Mouse (Mus musculus): ENCODE measurements at regions not wholly inside any gene's neighbourhood (a gene's known extent, or its start where the extent isn't known, plus 50 kb on each side); places are given as distances from the start of the nearest gene placed in this dataset.

GRCm38 (mm10) chr6:143287322-143287721 is 120.3 kb downstream of the Etnk1 start:
- Histone ChIP-seq H3K9me3 (ENCODE audit: control insufficient read depth, low read length) (no peaks in the 10 kb centered on the region), H3K27me3 (ENCODE audit: control insufficient read depth, insufficient read depth, low read length) (no peaks in the 10 kb centered on the region), H3K4me3 (ENCODE audit: low read depth, low read length) (no peak overlapping the region), H3K27ac (ENCODE audit: low read depth, low read length) (no peak overlapping the region), H3K9ac (ENCODE audit: low read depth, low read length) (no peak overlapping the region), H3K36me3 (ENCODE audit: control insufficient read depth, insufficient read depth, low read length) (no peaks in the 10 kb centered on the region), H3K4me1 (replicated peaks; ENCODE audit: control insufficient read depth, insufficient read depth, low read length) (no peaks in the 10 kb centered on the region), H3K4me2 (replicated peaks; ENCODE audit: low read depth, low read length) (no peak overlapping the region)
- 77% methylated on average over 15 of the region's 15 CpGs for WGBS
- ATAC-seq (ENCODE audit: low FRiP score) (no peak), DNase-seq (ENCODE audit: low spot score) (no peak)

- H3K27ac ChIP-seq (ENCODE audit: low read depth, low read length): no peak overlapping the region
- H3K4me1 ChIP-seq (replicated peaks; ENCODE audit: control insufficient read depth, insufficient read depth, low read length): no peaks in the 10 kb centered on the region
- H3K4me2 ChIP-seq (replicated peaks; ENCODE audit: low read depth, low read length): no peak overlapping the region
- 84% methylated on average over 19 of the region's 19 CpGs for WGBS
- H3K9ac ChIP-seq (ENCODE audit: low read depth, low read length): no peak overlapping the region
- no peaks in the 10 kb centered on the region for H3K9me3 ChIP-seq (ENCODE audit: control insufficient read depth, low read length)
- ATAC-seq (ENCODE audit: low FRiP score): no peak
- no peak for DNase-seq (ENCODE audit: low spot score)
- H3K4me3 ChIP-seq (ENCODE audit: low read depth, low read length): no peak overlapping the region
- no peaks in the 10 kb centered on the region for H3K36me3 ChIP-seq (ENCODE audit: control insufficient read depth, insufficient read depth, low read length)
- no peaks in the 10 kb centered on the region for H3K27me3 ChIP-seq (ENCODE audit: control insufficient read depth, insufficient read depth, low read length)
Measured at GRCm38 (mm10) chr6:143288491-143289130, 121.6 kb downstream of the Etnk1 start.

- no peak overlapping the region for H3K9ac ChIP-seq (ENCODE audit: low read depth, low read length)
Measured at GRCm38 (mm10) chr6:143293648-143294047, 126.6 kb downstream of the Etnk1 start.

GRCm38 (mm10) chr6:143298391-143298790 is 131.4 kb downstream of the Etnk1 start:
- no peak overlapping the region for H3K9ac ChIP-seq (ENCODE audit: low read depth, low read length)
- H3K4me2 ChIP-seq (replicated peaks; ENCODE audit: low read depth, low read length): no peak overlapping the region
- H3K9me3 ChIP-seq (ENCODE audit: control insufficient read depth, low read length): no peaks in the 10 kb centered on the region
- DNase-seq (ENCODE audit: low spot score) (no peak), ATAC-seq (ENCODE audit: low FRiP score) (no peak)
- no peaks in the 10 kb centered on the region for H3K36me3 ChIP-seq (ENCODE audit: control insufficient read depth, insufficient read depth, low read length)
- H3K4me3 ChIP-seq (ENCODE audit: low read depth, low read length): no peak overlapping the region
- 92% methylated on average over 5 of the region's 5 CpGs for WGBS
- H3K27me3 ChIP-seq (ENCODE audit: control insufficient read depth, insufficient read depth, low read length): no peaks in the 10 kb centered on the region
- H3K27ac ChIP-seq (ENCODE audit: low read depth, low read length): no peak overlapping the region
- H3K4me1 ChIP-seq (replicated peaks; ENCODE audit: control insufficient read depth, insufficient read depth, low read length): no peaks in the 10 kb centered on the region

More at GRCm38 (mm10) chr6:143293648-143294047, 126.6 kb downstream of the Etnk1 start:
- H3K36me3 ChIP-seq (ENCODE audit: control insufficient read depth, insufficient read depth, low read length): no peaks in the 10 kb centered on the region
- WGBS: 87% methylated on average over 3 of the region's 3 CpGs
- H3K4me1 ChIP-seq (replicated peaks; ENCODE audit: control insufficient read depth, insufficient read depth, low read length): no peaks in the 10 kb centered on the region
- H3K4me2 ChIP-seq (replicated peaks; ENCODE audit: low read depth, low read length): no peak overlapping the region
- no peaks in the 10 kb centered on the region for H3K27me3 ChIP-seq (ENCODE audit: control insufficient read depth, insufficient read depth, low read length)
- no peak overlapping the region for H3K27ac ChIP-seq (ENCODE audit: low read depth, low read length)
- DNase-seq (ENCODE audit: low spot score) (no peak), ATAC-seq (ENCODE audit: low FRiP score) (no peak)
- no peak overlapping the region for H3K4me3 ChIP-seq (ENCODE audit: low read depth, low read length)
- H3K9me3 ChIP-seq (ENCODE audit: control insufficient read depth, low read length): no peaks in the 10 kb centered on the region

- WGBS: 93% methylated on average over 10 of the region's 10 CpGs
- no peak overlapping the region for H3K27ac ChIP-seq (ENCODE audit: low read depth, low read length)
- ATAC-seq (ENCODE audit: low FRiP score): no peak
Measured at GRCm38 (mm10) chr6:143301414-143301813, 134.4 kb downstream of the Etnk1 start.

GRCm38 (mm10) chr6:143307327-143307726 is 140.3 kb downstream of the Etnk1 start:
- Histone ChIP-seq H3K4me2 (replicated peaks; ENCODE audit: low read depth, low read length) (no peak overlapping the region), H3K9ac (ENCODE audit: low read depth, low read length) (no peak overlapping the region), H3K4me1 (replicated peaks; ENCODE audit: control insufficient read depth, insufficient read depth, low read length) (no peaks in the 10 kb centered on the region), H3K4me3 (ENCODE audit: low read depth, low read length) (no peak overlapping the region), H3K27ac (ENCODE audit: low read depth, low read length) (no peak overlapping the region), H3K9me3 (ENCODE audit: control insufficient read depth, low read length) (no peaks in the 10 kb centered on the region), H3K36me3 (ENCODE audit: control insufficient read depth, insufficient read depth, low read length) (no peaks in the 10 kb centered on the region), H3K27me3 (ENCODE audit: control insufficient read depth, insufficient read depth, low read length) (no peaks in the 10 kb centered on the region)
- no peak for ATAC-seq (ENCODE audit: low FRiP score)
- 73% methylated on average over 6 of the region's 6 CpGs for WGBS
- DNase-seq (ENCODE audit: low spot score): no peak

More at GRCm38 (mm10) chr6:143301414-143301813, 134.4 kb downstream of the Etnk1 start:
- no peaks in the 10 kb centered on the region for H3K36me3 ChIP-seq (ENCODE audit: control insufficient read depth, insufficient read depth, low read length)
- H3K4me3 ChIP-seq (ENCODE audit: low read depth, low read length): no peak overlapping the region
- H3K4me2 ChIP-seq (replicated peaks; ENCODE audit: low read depth, low read length): no peak overlapping the region
- no peaks in the 10 kb centered on the region for H3K9me3 ChIP-seq (ENCODE audit: control insufficient read depth, low read length)
- no peak for DNase-seq (ENCODE audit: low spot score)
- H3K4me1 ChIP-seq (replicated peaks; ENCODE audit: control insufficient read depth, insufficient read depth, low read length): no peaks in the 10 kb centered on the region
- H3K27me3 ChIP-seq (ENCODE audit: control insufficient read depth, insufficient read depth, low read length): no peaks in the 10 kb centered on the region
- no peak overlapping the region for H3K9ac ChIP-seq (ENCODE audit: low read depth, low read length)

- no peak for ATAC-seq (ENCODE audit: low FRiP score)
- no peak for DNase-seq (ENCODE audit: low spot score)
- H3K9ac ChIP-seq (ENCODE audit: low read depth, low read length): no peak overlapping the region
- H3K4me2 ChIP-seq (replicated peaks; ENCODE audit: low read depth, low read length): no peak overlapping the region
- WGBS: 83% methylated on average over 9 of the region's 9 CpGs
- no peak overlapping the region for H3K27ac ChIP-seq (ENCODE audit: low read depth, low read length)
- H3K27me3 ChIP-seq (ENCODE audit: control insufficient read depth, insufficient read depth, low read length): no peaks in the 10 kb centered on the region
- H3K9me3 ChIP-seq (ENCODE audit: control insufficient read depth, low read length): no peaks in the 10 kb centered on the region
- H3K4me3 ChIP-seq (ENCODE audit: low read depth, low read length): no peak overlapping the region
- H3K36me3 ChIP-seq (ENCODE audit: control insufficient read depth, insufficient read depth, low read length): no peaks in the 10 kb centered on the region
- H3K4me1 ChIP-seq (replicated peaks; ENCODE audit: control insufficient read depth, insufficient read depth, low read length): no peaks in the 10 kb centered on the region
Measured at GRCm38 (mm10) chr6:143315859-143316258, 148.8 kb downstream of the Etnk1 start.

GRCm38 (mm10) chr6:143320426-143320825 is 153.4 kb downstream of the Etnk1 start:
- Histone ChIP-seq H3K9me3 (ENCODE audit: control insufficient read depth, low read length) (no peaks in the 10 kb centered on the region), H3K9ac (ENCODE audit: low read depth, low read length) (no peak overlapping the region), H3K4me2 (replicated peaks; ENCODE audit: low read depth, low read length) (no peak overlapping the region), H3K36me3 (ENCODE audit: control insufficient read depth, insufficient read depth, low read length) (no peaks in the 10 kb centered on the region), H3K4me3 (ENCODE audit: low read depth, low read length) (no peak overlapping the region), H3K4me1 (replicated peaks; ENCODE audit: control insufficient read depth, insufficient read depth, low read length) (no peaks in the 10 kb centered on the region; the same call in 1 of the 2 replicates), H3K27me3 (ENCODE audit: control insufficient read depth, insufficient read depth, low read length) (no peaks in the 10 kb centered on the region), H3K27ac (ENCODE audit: low read depth, low read length) (no peak overlapping the region)
- DNase-seq (ENCODE audit: low spot score): peak; percentile 36
- ATAC-seq (ENCODE audit: low FRiP score): no peak
- 57% methylated on average over 7 of the region's 7 CpGs for WGBS

- ATAC-seq (ENCODE audit: low FRiP score) (peak; percentile 66; the same call in 1 of the 2 replicates), DNase-seq (ENCODE audit: low spot score) (peak; percentile 60)
- Histone ChIP-seq H3K27me3 (ENCODE audit: control insufficient read depth, insufficient read depth, low read length) (no peaks in the 10 kb centered on the region), H3K9ac (ENCODE audit: low read depth, low read length) (no peak overlapping the region), H3K4me1 (replicated peaks; ENCODE audit: control insufficient read depth, insufficient read depth, low read length) (no peaks in the 10 kb centered on the region; the same call in 1 of the 2 replicates), H3K36me3 (ENCODE audit: control insufficient read depth, insufficient read depth, low read length) (no peaks in the 10 kb centered on the region), H3K27ac (ENCODE audit: low read depth, low read length) (no peak overlapping the region), H3K4me2 (replicated peaks; ENCODE audit: low read depth, low read length) (no peak overlapping the region), H3K4me3 (ENCODE audit: low read depth, low read length) (no peak overlapping the region), H3K9me3 (ENCODE audit: control insufficient read depth, low read length) (no peaks in the 10 kb centered on the region)
- 9% methylated on average over 8 of the region's 8 CpGs for WGBS
Measured at GRCm38 (mm10) chr6:143324636-143325035, 157.6 kb downstream of the Etnk1 start.
